Mouse (Mus musculus): ENCODE measurements around the gene Phyhipl.

DNA sequence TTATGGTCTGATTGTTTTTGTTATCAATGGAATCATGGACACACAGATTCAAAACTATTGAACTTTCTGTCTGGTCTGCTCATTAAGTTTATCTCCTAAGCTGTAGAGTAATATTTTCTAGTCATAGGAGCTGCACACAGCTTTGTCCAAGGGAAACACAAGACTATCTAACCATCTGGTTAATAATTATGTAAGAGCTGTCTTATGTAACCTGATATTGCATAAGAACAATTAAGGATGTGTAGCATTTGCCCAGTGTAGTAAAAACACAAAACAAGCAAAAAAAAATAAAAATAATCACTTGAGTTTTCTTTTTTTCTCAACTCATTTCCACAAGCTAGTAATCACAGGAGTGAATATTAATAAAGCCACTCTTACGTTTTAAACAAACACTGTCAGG lies 20.5 kb downstream of the Phyhipl start:
- no peak for TF ChIP-seq EP300 (IDR thresholded peaks at IDR 0.05; ENCODE audit: low read depth)
- no peak for TF ChIP-seq CTCF (IDR thresholded peaks at IDR 0.05; ENCODE audit: low read depth)
